Mouse (Mus musculus): ENCODE results near the gene Slc36a4.

DNA sequence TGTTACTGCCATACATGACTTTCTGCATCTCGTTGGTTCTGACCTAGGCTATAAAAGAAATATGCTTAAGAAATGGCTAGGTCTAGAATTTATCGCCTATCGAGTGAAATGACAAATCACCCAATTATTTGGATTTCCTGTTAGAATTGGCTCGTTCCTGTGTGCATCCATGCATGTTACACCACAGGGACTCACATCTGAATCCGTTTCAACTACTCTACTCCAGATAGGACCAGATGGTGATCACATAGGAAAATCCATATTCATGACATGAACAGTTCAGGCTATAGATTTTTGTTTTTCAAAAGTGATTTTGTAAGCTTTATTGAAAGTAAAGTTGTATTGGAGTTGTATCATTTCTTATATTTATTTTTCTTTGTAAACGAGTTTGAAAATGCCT, 32.4 kb downstream of the Slc36a4 start:
- TF ChIP-seq GATA1 (IDR thresholded peaks at IDR 0.05; ENCODE audit: low read length) = no peak
- no peak for TF ChIP-seq TAL1 (IDR thresholded peaks at IDR 0.05; ENCODE audit: low read length)

All from erythroblast, embryonic 14.5 days (primary cell).